Mouse (Mus musculus): Measurements from ENCODE around the gene Mybpc3. TPM values are rescaled to one million over a fixed set of nuclear protein-coding genes. Genes with fewer than 3 reads are reported as not detected.
A peak's percentile ranks its signal among the peaks of the same experiment; 100 is the strongest.

The Mybpc3 gene
- polyA plus RNA-seq, 1 experiment from 2014 or later, result 0.05 TPM

- Histone ChIP-seq H3K4me1 (no peaks in the 10 kb centered on the region), H3K4me2 (no peak overlapping the region), H3K9ac (no peak overlapping the region), H3K9me3 (no peaks in the 10 kb centered on the region), H3K27me3 (replicated peaks) (no peaks in the 10 kb centered on the region), H3K36me3 (replicated peaks) (peaks cover 85% of the 10 kb centered on the region), H3K4me3 (no peak overlapping the region), H3K27ac (no peak overlapping the region)
- ATAC-seq (replicated peaks), result no peak
- 93% methylated on average over 6 of the region's 6 CpGs for WGBS
Measured at GRCm38 (mm10) chr2:91160591-91160990, 42.6 kb downstream of the Mybpc3 start.

GRCm38 (mm10) chr2:91162952-91163351 lies 45.0 kb downstream of the Mybpc3 start:
- H3K4me1 ChIP-seq, result no peaks in the 10 kb centered on the region
- no peaks in the 10 kb centered on the region for H3K27me3 ChIP-seq (replicated peaks)
- H3K9me3 ChIP-seq, result no peaks in the 10 kb centered on the region
- H3K4me2 ChIP-seq, result no peak overlapping the region
- no peak overlapping the region for H3K9ac ChIP-seq
- no peak overlapping the region for H3K4me3 ChIP-seq
- H3K27ac ChIP-seq, result no peak overlapping the region
- H3K36me3 ChIP-seq (replicated peaks), result peaks cover 83% of the 10 kb centered on the region
- no peak for ATAC-seq (replicated peaks)
- 94% methylated on average over 4 of the region's 4 CpGs for WGBS

- H3K9me3 ChIP-seq, result no peaks in the 10 kb centered on the region
- no peak overlapping the region for H3K4me2 ChIP-seq
- H3K4me3 ChIP-seq, result no peak overlapping the region
- no peak for ATAC-seq (replicated peaks)
- no peaks in the 10 kb centered on the region for H3K4me1 ChIP-seq
- H3K27ac ChIP-seq, result no peak overlapping the region
- H3K9ac ChIP-seq, result no peak overlapping the region
- 92% methylated on average over 5 of the region's 5 CpGs for WGBS
- H3K27me3 ChIP-seq (replicated peaks), result no peaks in the 10 kb centered on the region
- peaks cover 82% of the 10 kb centered on the region for H3K36me3 ChIP-seq (replicated peaks)
Measured at GRCm38 (mm10) chr2:91163532-91163931, 45.6 kb downstream of the Mybpc3 start.

GRCm38 (mm10) chr2:91164991-91165390 lies 47.0 kb downstream of the Mybpc3 start:
- Histone ChIP-seq H3K4me1 (no peaks in the 10 kb centered on the region), H3K4me3 (no peak overlapping the region), H3K36me3 (replicated peaks) (peaks cover 81% of the 10 kb centered on the region), H3K9ac (no peak overlapping the region), H3K27me3 (replicated peaks) (no peaks in the 10 kb centered on the region), H3K9me3 (no peaks in the 10 kb centered on the region), H3K27ac (no peak overlapping the region), H3K4me2 (no peak overlapping the region)
- 95% methylated on average over 6 of the region's 6 CpGs for WGBS
- no peak for ATAC-seq (replicated peaks)

- no peak overlapping the region for H3K4me3 ChIP-seq
- no peaks in the 10 kb centered on the region for H3K9me3 ChIP-seq
- no peak overlapping the region for H3K27ac ChIP-seq
- WGBS, result 92% methylated on average over 4 of the region's 4 CpGs
- H3K27me3 ChIP-seq (replicated peaks), result no peaks in the 10 kb centered on the region
- no peaks in the 10 kb centered on the region for H3K4me1 ChIP-seq
- no peak for ATAC-seq (replicated peaks)
- no peak overlapping the region for H3K4me2 ChIP-seq
- peaks cover 73% of the 10 kb centered on the region for H3K36me3 ChIP-seq (replicated peaks)
- H3K9ac ChIP-seq, result no peak overlapping the region
Measured at GRCm38 (mm10) chr2:91167629-91168028, 49.7 kb downstream of the Mybpc3 start.

- no peaks in the 10 kb centered on the region for H3K27me3 ChIP-seq (replicated peaks)
- no peak overlapping the region for H3K9ac ChIP-seq
- no peak overlapping the region for H3K4me2 ChIP-seq
- no peak for ATAC-seq (replicated peaks)
- no peak overlapping the region for H3K4me3 ChIP-seq
- no peaks in the 10 kb centered on the region for H3K4me1 ChIP-seq
- peaks cover 69% of the 10 kb centered on the region for H3K36me3 ChIP-seq (replicated peaks)
- 92% methylated on average over 25 of the region's 25 CpGs for WGBS
- H3K9me3 ChIP-seq, result no peaks in the 10 kb centered on the region
- no peak overlapping the region for H3K27ac ChIP-seq
Measured at GRCm38 (mm10) chr2:91169587-91170322, 51.8 kb downstream of the Mybpc3 start.

- Histone ChIP-seq H3K4me1 (peaks cover 7% of the 10 kb centered on the region), H3K9me3 (no peaks in the 10 kb centered on the region), H3K4me3 (no peak overlapping the region), H3K36me3 (replicated peaks) (peaks cover 59% of the 10 kb centered on the region), H3K27me3 (replicated peaks) (no peaks in the 10 kb centered on the region), H3K9ac (no peak overlapping the region), H3K27ac (no peak overlapping the region), H3K4me2 (no peak overlapping the region)
- no peak for ATAC-seq (replicated peaks)
- 90% methylated on average over 4 of the region's 4 CpGs for WGBS
Measured at GRCm38 (mm10) chr2:91175490-91175889, 57.5 kb downstream of the Mybpc3 start.

- Histone ChIP-seq H3K9ac (no peak overlapping the region), H3K27me3 (replicated peaks) (no peaks in the 10 kb centered on the region), H3K4me3 (no peak overlapping the region), H3K4me1 (peaks cover 14% of the 10 kb centered on the region), H3K36me3 (replicated peaks) (peaks cover 56% of the 10 kb centered on the region), H3K27ac (no peak overlapping the region), H3K9me3 (no peaks in the 10 kb centered on the region), H3K4me2 (no peak overlapping the region)
- 78% methylated on average over 6 of the region's 6 CpGs for WGBS
- no peak for ATAC-seq (replicated peaks)
Measured at GRCm38 (mm10) chr2:91176234-91176633, 58.3 kb downstream of the Mybpc3 start.

GRCm38 (mm10) chr2:91179825-91180224 lies 61.9 kb downstream of the Mybpc3 start:
- H3K27me3 ChIP-seq (replicated peaks), result no peaks in the 10 kb centered on the region
- H3K9me3 ChIP-seq, result no peaks in the 10 kb centered on the region
- 47% methylated on average over 4 of the region's 4 CpGs for WGBS
- H3K4me1 ChIP-seq, result peaks cover 31% of the 10 kb centered on the region
- peaks cover 29% of the 10 kb centered on the region for H3K36me3 ChIP-seq (replicated peaks)
- no peak overlapping the region; the same call in 1 of the 2 replicates for H3K9ac ChIP-seq
- H3K27ac ChIP-seq, result no peak overlapping the region
- ATAC-seq (replicated peaks), result no peak
- H3K4me2 ChIP-seq, result no peak overlapping the region
- H3K4me3 ChIP-seq, result no peak overlapping the region

- H3K4me1 ChIP-seq, result peaks cover 31% of the 10 kb centered on the region
- H3K4me3 ChIP-seq, result 0 out of 2 replicates have a peak overlapping the region, but pooled peaks have one; percentile 65
- 67% methylated on average over 5 of the region's 5 CpGs for WGBS
- H3K27me3 ChIP-seq (replicated peaks), result no peaks in the 10 kb centered on the region
- H3K4me2 ChIP-seq, result peak overlapping the region; percentile 83
- no peak overlapping the region for H3K27ac ChIP-seq
- no peaks in the 10 kb centered on the region for H3K9me3 ChIP-seq
- peaks cover 24% of the 10 kb centered on the region for H3K36me3 ChIP-seq (replicated peaks)
- ATAC-seq (replicated peaks), result no peak
- peak overlapping the region; percentile 85 for H3K9ac ChIP-seq
Measured at GRCm38 (mm10) chr2:91180706-91181105, 62.8 kb downstream of the Mybpc3 start.

- H3K4me3 ChIP-seq, result peak overlapping the region; percentile 65
- H3K4me2 ChIP-seq, result peak overlapping the region; percentile 83
- H3K9ac ChIP-seq, result peak overlapping the region; percentile 85
- H3K9me3 ChIP-seq, result no peaks in the 10 kb centered on the region
- 6% methylated on average over 8 of the region's 8 CpGs for WGBS
- peaks cover 31% of the 10 kb centered on the region for H3K4me1 ChIP-seq
- ATAC-seq (replicated peaks), result 0 out of 2 replicates have a peak, but pooled peaks have one; percentile 2
- H3K27ac ChIP-seq, result peak overlapping the region; percentile 94
- H3K27me3 ChIP-seq (replicated peaks), result no peaks in the 10 kb centered on the region
- H3K36me3 ChIP-seq (replicated peaks), result peaks cover 11% of the 10 kb centered on the region
Measured at GRCm38 (mm10) chr2:91182016-91182404, 64.1 kb downstream of the Mybpc3 start.

- Histone ChIP-seq H3K4me1 (peaks cover 31% of the 10 kb centered on the region), H3K9ac (peak overlapping the region; percentile 85), H3K4me2 (peak overlapping the region; percentile 83), H3K4me3 (peak overlapping the region; percentile 65), H3K9me3 (no peaks in the 10 kb centered on the region), H3K27me3 (replicated peaks) (no peaks in the 10 kb centered on the region), H3K27ac (peak overlapping the region; percentile 94), H3K36me3 (replicated peaks) (peaks cover 9% of the 10 kb centered on the region; the same call in 1 of the 2 replicates)
- WGBS, result under 1% methylated on average over 78 of the region's 81 CpGs
- peak; percentile 98 for ATAC-seq (replicated peaks)
Measured at GRCm38 (mm10) chr2:91182405-91183147, 64.6 kb downstream of the Mybpc3 start.

Data from midbrain, embryonic 15.5 days (tissue).